Mouse (Mus musculus) heart, postnatal 0 days (tissue): ENCODE data around the gene Olfr1256. TPM values are rescaled to one million over a fixed set of nuclear protein-coding genes. Genes with fewer than 3 reads are reported as not detected.

Source experiments
- ATAC-seq: fragments of 200-750 bp; cut with Nextera tagmentation; 2 replicates; pipeline ENCODE4 v1.8.0; 2017; ENCODE audit warnings: low read depth, moderate number of reproducible peaks, moderate library complexity; ENCODE audit not compliant: insufficient read depth
- DNase-seq: peaks from one replicate; pipeline ENCODE4 v3.0.0-alpha.2; 2016; ENCODE audit warnings: low spot score
- H3K27ac ChIP-seq: fragments of 300-500 bp; sonication (generic); 2 replicates; pipeline ENCODE4 v1.5.1; 2014; ENCODE audit warnings: low read depth, mild to moderate bottlenecking
- H3K27me3 ChIP-seq: fragments of 300-500 bp; sonication (generic); 2 replicates; pipeline ENCODE4 v1.6.1; 2014; ENCODE audit warnings: low read length, mixed read lengths; ENCODE audit not compliant: control insufficient read depth, insufficient read depth
- H3K36me3 ChIP-seq: fragments of 300-500 bp; sonication (generic); replicated peaks from 2 replicates; pipeline ENCODE4 v1.6.1; 2014; ENCODE audit warnings: low read length, mixed read lengths; ENCODE audit not compliant: control insufficient read depth, insufficient read depth
- H3K4me1 ChIP-seq: fragments of 300-500 bp; sonication (generic); 2 replicates; pipeline ENCODE4 v1.6.1; 2014; ENCODE audit warnings: antibody characterized with exemption; ENCODE audit not compliant: control insufficient read depth, insufficient read depth
- H3K4me2 ChIP-seq: fragments of 300-500 bp; sonication (generic); 2 replicates; pipeline ENCODE4 v1.6.1; 2014; ENCODE audit warnings: low read depth, mild to moderate bottlenecking, low read length, moderate library complexity
- H3K4me3 ChIP-seq: fragments of 300-500 bp; sonication (generic); 2 replicates; pipeline ENCODE4 v1.5.1; 2014; ENCODE audit warnings: low read depth, low read length
- H3K9ac ChIP-seq: fragments of 300-500 bp; sonication (generic); replicated peaks from 2 replicates; pipeline ENCODE4 v1.6.1; 2014; ENCODE audit warnings: low read depth, low read length, mixed read lengths
- H3K9me3 ChIP-seq: fragments of 300-500 bp; sonication (generic); replicated peaks from 2 replicates; pipeline ENCODE4 v1.6.1; 2016; ENCODE audit warnings: low read length; ENCODE audit not compliant: control insufficient read depth
- CTCF ChIP-seq: IDR thresholded peaks from 2 replicates; pipeline ENCODE4 v1.5.1; 2016; ENCODE audit warnings: antibody characterized with exemption, control low read depth, low read depth
- EP300 ChIP-seq: IDR thresholded peaks from 2 replicates; pipeline ENCODE4 v1.6.1; 2016; ENCODE audit warnings: antibody characterized with exemption, low read depth
- WGBS: fragments of 180-500 bp; shearing (Covaris S2); extraction: QIAGEN DNeasy Blood & Tissue Kit; methylation state at CpG from one replicate; pipeline ENCODE4 v1.1.7; 2014; 5-methylcytosine and 5-hydroxymethylcytosine counted together
- polyA plus RNA-seq: library from polyadenylated mRNA; unstranded; fragments of >200 nt; fragmentation: Nextera tagmentation; extraction: Ambion mirVana; gene quantifications from 2 replicates; pipeline ENCODE4 v1.2.1, GENCODE M21; 2015
- total RNA-seq: library from RNA; depleted of rRNA; stranded (reverse); fragments of >200 nt; gene quantifications from 2 replicates; pipeline ENCODE4 v1.2.3, GENCODE M21; 2014; ENCODE audit warnings: low replicate concordance; rRNA removed

Olfr1256 gene
- total RNA-seq (not detected in 2 replicates), polyA plus RNA-seq (not detected in 2 replicates)

GRCm38 (mm10) chr2:89841455-89841854, at the start of gene Olfr1256:
Gene Olfr1256, minus strand, starts transcription at chr2:89841555.
- ATAC-seq (no peak), DNase-seq (no peak)
- H3K9me3 ChIP-seq = no peaks in the 10 kb centered on the region
- no peak within 1 kb of the TSS for H3K9ac ChIP-seq
- H3K27ac ChIP-seq = no peak within 1 kb of the TSS
- no peak within 1 kb of the TSS for H3K4me3 ChIP-seq
- H3K27me3 ChIP-seq = no peaks in the 10 kb centered on the region
- H3K36me3 ChIP-seq = no peaks in the 10 kb centered on the region
- no peak for TF ChIP-seq EP300
- TF ChIP-seq CTCF = no peak
- 33% methylated on average over 2 of the region's 2 CpGs for WGBS
- no peaks in the 10 kb centered on the region for H3K4me1 ChIP-seq
- H3K4me2 ChIP-seq = no peak within 1 kb of the TSS

- Histone ChIP-seq H3K4me1 (no peaks in the 10 kb centered on the region), H3K27ac (no peak within 1 kb of the TSS), H3K9me3 (no peaks in the 10 kb centered on the region), H3K4me2 (no peak within 1 kb of the TSS), H3K9ac (no peak within 1 kb of the TSS), H3K36me3 (no peaks in the 10 kb centered on the region), H3K27me3 (no peaks in the 10 kb centered on the region), H3K4me3 (no peak within 1 kb of the TSS)
- TF ChIP-seq EP300 (no peak), CTCF (no peak)
- 66% methylated on average over 1 of the region's 1 CpGs for WGBS
- ATAC-seq (no peak), DNase-seq (no peak)
Measured at GRCm38 (mm10) chr2:89878137-89878536, 36.8 kb upstream of the Olfr1256 start, which contains the start of gene Olfr1257. Gene Olfr1257, plus strand, starts transcription at chr2:89878437.

- no peak for TF ChIP-seq EP300
- no peak for TF ChIP-seq CTCF
- no peak overlapping the region for H3K9ac ChIP-seq
- H3K4me3 ChIP-seq = no peak overlapping the region
- H3K4me2 ChIP-seq = no peak overlapping the region
- no peak for DNase-seq
- H3K27ac ChIP-seq = no peak overlapping the region
- H3K27me3 ChIP-seq = no peaks in the 10 kb centered on the region
- no peak for ATAC-seq
- H3K9me3 ChIP-seq = no peaks in the 10 kb centered on the region
- H3K4me1 ChIP-seq = no peaks in the 10 kb centered on the region
- H3K36me3 ChIP-seq = no peaks in the 10 kb centered on the region
- WGBS = 77% methylated on average over 1 of the region's 1 CpGs
Measured at GRCm38 (mm10) chr2:89849230-89849629, 7.9 kb upstream of the Olfr1256 start.

- DNase-seq = no peak
- Histone ChIP-seq H3K36me3 (no peaks in the 10 kb centered on the region), H3K4me2 (no peak within 1 kb of the TSS), H3K9me3 (no peaks in the 10 kb centered on the region), H3K27ac (no peak within 1 kb of the TSS), H3K4me1 (no peaks in the 10 kb centered on the region), H3K4me3 (no peak within 1 kb of the TSS), H3K27me3 (no peaks in the 10 kb centered on the region), H3K9ac (no peak within 1 kb of the TSS)
- WGBS = 80% methylated on average over 5 of the region's 5 CpGs
- TF ChIP-seq EP300 (no peak), CTCF (no peak)
- no peak for ATAC-seq
Measured at GRCm38 (mm10) chr2:89848105-89848504, 6.8 kb upstream of the Olfr1256 start, which contains the start of gene Olfr48. Gene Olfr48, minus strand, starts transcription at chr2:89848205.

GRCm38 (mm10) chr2:89820216-89820615, 21.1 kb downstream of the Olfr1256 start:
- 71% methylated on average over 1 of the region's 1 CpGs for WGBS
- no peak overlapping the region for H3K4me2 ChIP-seq
- no peak overlapping the region for H3K27ac ChIP-seq
- no peak for ATAC-seq
- no peaks in the 10 kb centered on the region for H3K27me3 ChIP-seq
- no peaks in the 10 kb centered on the region for H3K4me1 ChIP-seq
- H3K9me3 ChIP-seq = no peaks in the 10 kb centered on the region
- no peak for DNase-seq
- no peak overlapping the region for H3K4me3 ChIP-seq
- no peak overlapping the region for H3K9ac ChIP-seq
- no peak for TF ChIP-seq CTCF
- TF ChIP-seq EP300 = no peak
- H3K36me3 ChIP-seq = no peaks in the 10 kb centered on the region

GRCm38 (mm10) chr2:89811751-89812150, 29.6 kb downstream of the Olfr1256 start, which contains the start of gene Olfr1255:
Gene Olfr1255, plus strand, starts transcription at chr2:89812051.
- no peak for DNase-seq
- TF ChIP-seq CTCF (no peak), EP300 (no peak)
- Histone ChIP-seq H3K4me3 (no peak within 1 kb of the TSS), H3K9me3 (no peaks in the 10 kb centered on the region), H3K9ac (no peak within 1 kb of the TSS), H3K4me1 (no peaks in the 10 kb centered on the region), H3K27me3 (no peaks in the 10 kb centered on the region), H3K36me3 (no peaks in the 10 kb centered on the region), H3K27ac (no peak within 1 kb of the TSS), H3K4me2 (no peak within 1 kb of the TSS)
- no peak for ATAC-seq
- 52% methylated on average over 3 of the region's 3 CpGs for WGBS
